Mouse (Mus musculus) liver, postnatal 0 days (tissue): ENCODE measurements at regions not wholly inside any gene's neighbourhood (a gene's known extent, or its start where the extent isn't known, plus 50 kb on each side); places are given as distances from the start of the nearest gene placed in this dataset.

Experiments
- CTCF ChIP-seq: sonication (generic); IDR thresholded peaks from 2 replicates; pipeline ENCODE4 v1.5.1; 2016; ENCODE audit warnings: antibody characterized with exemption, low read depth
- EP300 ChIP-seq: IDR thresholded peaks from 2 replicates; pipeline ENCODE4 v1.6.1; 2016; ENCODE audit warnings: antibody characterized with exemption, low read depth, mild to moderate bottlenecking

- TF ChIP-seq CTCF: no peak
- TF ChIP-seq EP300: no peak
These were observed 56.9 kb upstream of the Ppara start for GRCm38 (mm10) chr15:85677855-85678254.
